Mouse (Mus musculus) embryonic fibroblast, embryonic 13.5 days (primary cell): ENCODE data around the gene Pde10a.

ENCODE experiments used
- CTCF ChIP-seq: IDR thresholded peaks from 2 replicates; pipeline ENCODE4 v1.5.1; 2011; ENCODE audit warnings: mild to moderate bottlenecking, control low read depth, low read length, moderate library complexity, borderline replicate concordance; ENCODE audit not compliant: insufficient read depth
- POLR2A ChIP-seq: IDR thresholded peaks from 2 replicates; pipeline ENCODE4 v1.6.1; 2011; ENCODE audit warnings: low read depth, mild to moderate bottlenecking, control low read depth, low read length, moderate library complexity

GRCm38 (mm10) chr17:8553601-8554000 lies 28.4 kb downstream of the Pde10a start:
- TF ChIP-seq CTCF (no peak), POLR2A (no peak)
